Mouse (Mus musculus) common myeloid progenitor, adult 5-6 weeks (primary cell): ENCODE measurements around the gene Map3k3. TPM values are rescaled to one million over a fixed set of nuclear protein-coding genes. Genes with fewer than 3 reads are reported as not detected.

ENCODE experiments used
- ATAC-seq: replicated peaks from 2 replicates; pipeline ENCODE4 v1.8.0; 2016; ENCODE audit warnings: low read depth, mild to moderate bottlenecking, moderate TSS enrichment, inconsistent platforms; ENCODE audit not compliant: poor library complexity, severe bottlenecking
- total RNA-seq: library from RNA; stranded (forward); fragments of 200-1000, 187-1606 nt; gene quantifications from 2 replicates; pipeline ENCODE4 v1.2.3, GENCODE M21; 2017

Gene Map3k3
- total RNA-seq, 1 experiment from 2014 or later = 28.0 TPM

GRCm38 (mm10) chr11:106157154-106157553, 72.7 kb downstream of the Map3k3 start:
- ATAC-seq = no peak

GRCm38 (mm10) chr11:106158081-106158929, 73.9 kb downstream of the Map3k3 start:
- peak; percentile 19; the same call in 1 of the 2 replicates for ATAC-seq

GRCm38 (mm10) chr11:106158930-106159215, 74.5 kb downstream of the Map3k3 start:
- no peak for ATAC-seq

- ATAC-seq = peak; percentile 45
These were observed 75.0 kb downstream of the Map3k3 start for GRCm38 (mm10) chr11:106159216-106159920.

- ATAC-seq = peak; percentile 59
These were observed 75.8 kb downstream of the Map3k3 start for GRCm38 (mm10) chr11:106159921-106160840.

- ATAC-seq = peak; percentile 23
These were observed 76.7 kb downstream of the Map3k3 start, which contains the start of the genes Gm10840 and Limd2 for GRCm38 (mm10) chr11:106160841-106161721. Gene Gm10840, plus strand, starts transcription at chr11:106160850. Gene Limd2, minus strand, starts transcription at chr11:106160860.

GRCm38 (mm10) chr11:106162237-106162636, 77.8 kb downstream of the Map3k3 start:
- ATAC-seq = no peak

- ATAC-seq = no peak
These were observed 79.1 kb downstream of the Map3k3 start for GRCm38 (mm10) chr11:106163546-106163945.

- ATAC-seq = no peak
These were observed 80.3 kb downstream of the Map3k3 start for GRCm38 (mm10) chr11:106164601-106165180.

GRCm38 (mm10) chr11:106167435-106167834, 83.0 kb downstream of the Map3k3 start:
- peak; percentile 56; the same call in 1 of the 2 replicates for ATAC-seq

GRCm38 (mm10) chr11:106170807-106171206, 86.4 kb downstream of the Map3k3 start:
- ATAC-seq = 0 out of 2 replicates have a peak, but pooled peaks have one; percentile 42

GRCm38 (mm10) chr11:106173228-106173627, 88.8 kb downstream of the Map3k3 start:
- 0 out of 2 replicates have a peak, but pooled peaks have one; percentile 32 for ATAC-seq

GRCm38 (mm10) chr11:106174372-106174771, 90.0 kb downstream of the Map3k3 start:
- ATAC-seq = no peak

GRCm38 (mm10) chr11:106175081-106175480, 90.7 kb downstream of the Map3k3 start:
- no peak for ATAC-seq

GRCm38 (mm10) chr11:106176372-106176771, 92.0 kb downstream of the Map3k3 start:
- ATAC-seq = no peak

- peak; percentile 54; the same call in 1 of the 2 replicates for ATAC-seq
These were observed 93.8 kb downstream of the Map3k3 start for GRCm38 (mm10) chr11:106178036-106178782.

- no peak for ATAC-seq
These were observed 95.5 kb downstream of the Map3k3 start for GRCm38 (mm10) chr11:106179711-106180448.
